Mouse (Mus musculus): ENCODE measurements around the gene Ap3b2. TPM values are rescaled to one million over a fixed set of nuclear protein-coding genes. Genes with fewer than 3 reads are reported as not detected.

The Ap3b2 gene
- polyA plus RNA-seq (2012; rRNA removed; ENCODE audit: low replicate concordance) = 2.1 and 42.7 TPM in 2 replicates

GRCm38 (mm10) chr7:81493331-81494021 lies at the start of gene Ap3b2:
Gene Ap3b2, minus strand, starts transcription at chr7:81493925.

DNA sequence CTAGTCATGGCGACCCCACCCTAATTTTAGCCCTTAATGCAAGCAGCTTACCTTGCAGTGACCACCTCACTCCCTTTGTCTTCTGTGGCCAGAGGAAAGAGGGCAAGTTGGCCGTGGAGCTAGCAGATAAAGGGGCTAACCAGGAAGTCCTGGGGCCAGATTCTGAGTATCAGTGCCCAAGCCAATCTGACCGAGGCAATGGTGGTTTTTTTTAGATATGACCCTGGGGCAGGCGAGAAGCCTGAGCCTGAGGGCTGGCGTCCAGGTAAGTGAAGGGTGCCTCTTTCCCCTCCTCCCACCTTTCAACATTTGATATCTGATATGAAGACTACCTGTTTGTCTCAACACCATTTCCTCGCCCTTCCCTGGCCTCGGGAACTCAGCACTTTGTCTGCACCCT lies 4.5 kb upstream of the Ap3b2 start, which contains the start of gene BC048679:
TSS of gene BC048679 (minus strand) at position 101 of the 400 bp plus-strand sequence.

GRCm38 (mm10) chr7:81455155-81455651 lies 38.5 kb downstream of the Ap3b2 start, which contains the start of gene Cpeb1:
Gene Cpeb1, minus strand, starts transcription at chr7:81455465.

Other genes starting within 250 kb of the Ap3b2 start
- 916 and 1,608 TPM in 2 replicates for gene Rps17, start 148.7 kb downstream of the Ap3b2 start, polyA plus RNA-seq (2012; rRNA removed; ENCODE audit: low replicate concordance)
- 30.6 and 45.8 TPM in 2 replicates for gene Cpeb1, start 38.5 kb downstream of the Ap3b2 start, polyA plus RNA-seq (2012; rRNA removed; ENCODE audit: low replicate concordance)
- 0.44 and 93.6 TPM in 2 replicates for gene BC048679, start 4.4 kb upstream of the Ap3b2 start, polyA plus RNA-seq (2012; rRNA removed; ENCODE audit: low replicate concordance)
- 3.6 and 18.8 TPM in 2 replicates for gene Fsd2, start 73.0 kb upstream of the Ap3b2 start, polyA plus RNA-seq (2012; rRNA removed; ENCODE audit: low replicate concordance)
- gene Whamm, start 77.3 kb upstream of the Ap3b2 start, polyA plus RNA-seq (2012; rRNA removed; ENCODE audit: low replicate concordance) = 20.3 and 21.0 TPM in 2 replicates
- 3.3 and 4.8 TPM in 2 replicates for gene Homer2, start 213.6 kb upstream of the Ap3b2 start, polyA plus RNA-seq (2012; rRNA removed; ENCODE audit: low replicate concordance)